In the genomic region with DNA sequence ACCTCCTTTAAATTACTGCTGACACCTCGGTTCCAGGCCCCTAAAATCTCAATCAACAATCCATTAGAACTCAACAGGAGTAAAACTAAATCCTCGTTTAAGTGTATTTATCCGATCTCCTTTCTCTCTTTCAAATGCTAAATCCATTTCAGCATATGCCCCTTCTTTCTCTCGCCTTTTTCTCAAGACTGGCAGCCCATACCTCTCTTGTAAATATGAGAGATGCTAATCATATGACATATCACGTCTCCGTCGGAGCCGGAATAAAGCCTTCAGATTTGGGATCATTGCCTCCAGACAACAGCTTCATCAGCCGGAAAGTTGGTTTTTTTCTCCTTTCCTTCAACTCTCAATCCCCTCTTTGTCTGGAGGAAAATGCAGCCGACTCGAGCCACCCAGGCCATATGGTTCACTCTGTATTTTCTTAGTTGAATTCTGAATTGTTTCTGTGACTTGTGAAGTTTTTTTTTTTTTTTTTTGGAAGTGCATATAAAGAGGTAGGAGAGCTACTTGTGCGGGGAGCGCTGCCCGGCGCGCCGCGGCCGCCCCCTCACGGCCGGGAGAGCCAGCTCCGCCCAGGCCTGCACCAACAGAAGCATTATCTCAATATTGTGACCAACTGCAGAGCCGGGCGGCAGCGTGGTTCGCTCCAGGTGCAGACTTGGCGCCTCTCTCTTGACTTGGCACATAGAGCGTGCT, we compare ENCODE assay signal across 9 mouse cellular contexts. TPM values are rescaled to one million over a fixed set of nuclear protein-coding genes. Genes with fewer than 3 reads are reported as not detected.
DNase-seq lines count a peak whose midpoint lies in the region; ATAC-seq and TF ChIP-seq lines count a peak whose summit lies in the region.
"Had no signal": no experiment of that assay in that cellular context is flagged by ENCODE, and none has a peak within 500 bp of the region (broad histone marks: within the 10 kb centered on the region; RNA-seq: fewer than 3 reads in every experiment).

No protein-coding gene starts in this region.

- H3K9ac ChIP-seq in forebrain, embryonic 12.5 days = no peak overlapping the region
- no peak overlapping the region for H3K9ac ChIP-seq in kidney, postnatal 0 days (ENCODE audit: low read depth, low read length)

- TF ChIP-seq CTCF in kidney, postnatal 0 days (IDR thresholded peaks at IDR 0.05; ENCODE audit: low read depth) = 0 out of 2 replicates have a peak, but pooled peaks have one; percentile 4

- under 1% methylated on average over 28 of the region's 28 CpGs for WGBS in forebrain, embryonic 12.5 days
- WGBS in kidney, postnatal 0 days = 2% methylated on average over 28 of the region's 28 CpGs

- no peaks in the 10 kb centered on the region for H3K9me3 ChIP-seq in forebrain, embryonic 12.5 days
- no peaks in the 10 kb centered on the region for H3K9me3 ChIP-seq in kidney, postnatal 0 days (replicated peaks; ENCODE audit: low read length)

- no peaks in the 10 kb centered on the region for H3K36me3 ChIP-seq in forebrain, embryonic 12.5 days (replicated peaks)
- no peaks in the 10 kb centered on the region for H3K36me3 ChIP-seq in kidney, postnatal 0 days (ENCODE audit: insufficient read depth, low read length)
- H3K36me3 ChIP-seq in myocyte (ENCODE audit: control insufficient read depth, insufficient read depth) = no peaks in the 10 kb centered on the region

- H3K27me3 ChIP-seq in forebrain, embryonic 12.5 days = peaks cover 69% of the 10 kb centered on the region
- peaks cover 55% of the 10 kb centered on the region for H3K27me3 ChIP-seq in kidney, postnatal 0 days (ENCODE audit: insufficient read depth, low read length)
- peaks cover 31% of the 10 kb centered on the region for H3K27me3 ChIP-seq in myocyte (ENCODE audit: control insufficient read depth, insufficient read depth, insufficient read length)

- H3K4me2 ChIP-seq in forebrain, embryonic 12.5 days = peak overlapping the region; percentile 46
- peak overlapping the region; percentile 56 for H3K4me2 ChIP-seq in kidney, postnatal 0 days (ENCODE audit: low read length)
- H3K4me2 ChIP-seq in myocyte (ENCODE audit: low read depth) = peak overlapping the region; percentile 77

- peak; percentile 54 for DNase-seq in 416B (ENCODE audit: low read depth)
- DNase-seq in ES-CJ7 (ENCODE audit: low read depth, low spot score) = peak; percentile 51
- DNase-seq in kidney, postnatal 0 days (ENCODE audit: low spot score) = no peak
- no peak for DNase-seq in urinary bladder, postnatal 36 days (ENCODE audit: low spot score in 2 of 2)

- H3K27ac ChIP-seq in forebrain, embryonic 12.5 days = peak overlapping the region; percentile 84
- H3K27ac ChIP-seq in kidney, postnatal 0 days = no peak overlapping the region

- H3K4me3 ChIP-seq in forebrain, embryonic 12.5 days (replicated peaks) = peak overlapping the region; percentile 31
- H3K4me3 ChIP-seq in kidney, postnatal 0 days (replicated peaks; ENCODE audit: low read depth, low read length) = peak overlapping the region; percentile 29
- peak overlapping the region; percentile 7 for H3K4me3 ChIP-seq in myocyte

- no peaks in the 10 kb centered on the region for H3K79me2 ChIP-seq in myocyte (ENCODE audit: control insufficient read depth, insufficient read depth)

- H3ac ChIP-seq in myocyte (ENCODE audit: control insufficient read depth, insufficient read length) = no peak overlapping the region

- no peak for TF ChIP-seq POLR2A in myocyte (IDR thresholded peaks at IDR 0.05; ENCODE audit: insufficient read length, low read depth)

- peaks cover 45% of the 10 kb centered on the region for H3K4me1 ChIP-seq in forebrain, embryonic 12.5 days
- no peaks in the 10 kb centered on the region for H3K4me1 ChIP-seq in kidney, postnatal 0 days (replicated peaks; ENCODE audit: insufficient read depth, low read length)

- ATAC-seq in forebrain, embryonic 12.5 days (ENCODE audit: low FRiP score) = peak; percentile 73
- ATAC-seq in kidney, postnatal 0 days (replicated peaks; ENCODE audit: low FRiP score, low read depth) = no peak
- ATAC-seq in inflammation-experienced regulatory T-cells, adult 6 months = no peak
- no peak for ATAC-seq in activated CD4-positive, CD25-positive, alpha-beta regulatory T cell, adult 4 months

TF ChIP-seq in myocyte, 11 proteins besides CTCF, POLR2A, EP300 and RAD21:
- TF ChIP-seq E2F4 (IDR thresholded peaks at IDR 0.05; ENCODE audit: insufficient read depth) (no peak), REST (IDR thresholded peaks at IDR 0.05; ENCODE audit: insufficient read depth, insufficient read length) (no peak), USF1 (IDR thresholded peaks at IDR 0.05; ENCODE audit: low read depth) (no peak), MYOG (IDR thresholded peaks at IDR 0.05; ENCODE audit: control insufficient read depth in 1 of 3, insufficient read depth in 1 of 3, insufficient read length in 2 of 3, low read depth in 2 of 3) (no peak), TCF12 (IDR thresholded peaks at IDR 0.05; ENCODE audit: insufficient read depth, poor library complexity, severe bottlenecking) (no peak), TCF3 (IDR thresholded peaks at IDR 0.05; ENCODE audit: insufficient read length, low read depth) (no peak), MAX (IDR thresholded peaks at IDR 0.05; ENCODE audit: low read depth) (no peak), SRF (IDR thresholded peaks at IDR 0.05; ENCODE audit: control insufficient read depth, insufficient read length, low read depth) (no peak), POLR2AphosphoS2 (IDR thresholded peaks at IDR 0.05; ENCODE audit: insufficient read length, low read depth) (no peak), CEBPB (IDR thresholded peaks at IDR 0.05; ENCODE audit: insufficient read depth, poor library complexity, severe bottlenecking) (no peak), MYOD1 (IDR thresholded peaks at IDR 0.05; ENCODE audit: control insufficient read depth in 1 of 3, insufficient read length in 2 of 3, low read depth in 2 of 3) (no peak)

RNA-seq across cellular contexts. Expression of gene Neurog2, which starts 7.1 kb away (rescaled TPM):
- polyA plus RNA-seq in forebrain, embryonic 12.5 days (2016; fragmentation: Nextera tagmentation; extraction: Ambion mirVana) = 161 and 168 TPM in 2 replicates
- not detected in 2 replicates for polyA plus RNA-seq in kidney, postnatal 0 days (2015; fragmentation: Nextera tagmentation; extraction: Ambion mirVana)
- polyA plus RNA-seq in myocyte (2012; fragmentation: generic; extraction: Trizol) = not detected
- not detected for polyA plus RNA-seq in inflammation-experienced regulatory T-cells, adult 6 months (2017; shearing (Covaris generic))
- polyA plus RNA-seq in activated CD4-positive, CD25-positive, alpha-beta regulatory T cell, adult 4 months (2017; shearing (Covaris generic)) = not detected
- polyA plus RNA-seq: spleen, adult 2 months had no signal

Comparison
In these comparisons a context has a peak if more than half of its experiments do, and no peak if none do; other contexts are left out.
1. DNase-seq: peak in 416B (single experiment) and ES-CJ7 (single experiment); none in kidney, postnatal 0 days (single experiment) and urinary bladder, postnatal 36 days (0 of 2).
2. RNA of gene Neurog2, which starts 7.1 kb away (polyA plus RNA-seq): 161 to 168 TPM in forebrain, embryonic 12.5 days; not detected in kidney, postnatal 0 days, not detected in myocyte (single experiment), not detected in inflammation-experienced regulatory T-cells, adult 6 months and not detected in activated CD4-positive, CD25-positive, alpha-beta regulatory T cell, adult 4 months; every median in the first group is over 100 times any median in the second.
3. Peak in every context shown above with its lines, with median percentiles within 50 percentile points of each other: H3K4me2 ChIP-seq and H3K4me3 ChIP-seq.